Mouse (Mus musculus): Measurements from ENCODE around the gene Slc39a11.

Gene Slc39a11

GRCm38 (mm10) chr11:113284951-113285741 lies 364.7 kb downstream of the Slc39a11 start:
- no peak for DNase-seq (ENCODE audit: low read depth)

- no peak for DNase-seq (ENCODE audit: low read depth)
Observed at GRCm38 (mm10) chr11:113283376-113283811, 366.5 kb downstream of the Slc39a11 start.

- no peak for DNase-seq (ENCODE audit: low read depth)
Observed at GRCm38 (mm10) chr11:113278238-113278637, 371.6 kb downstream of the Slc39a11 start.

GRCm38 (mm10) chr11:113277034-113277612 lies 372.8 kb downstream of the Slc39a11 start:
- no peak for DNase-seq (ENCODE audit: low read depth)

GRCm38 (mm10) chr11:113276518-113276917 lies 373.4 kb downstream of the Slc39a11 start:
- DNase-seq (ENCODE audit: low read depth) = no peak

GRCm38 (mm10) chr11:113274037-113274436 lies 375.8 kb downstream of the Slc39a11 start:
- DNase-seq (ENCODE audit: low read depth) = no peak

- DNase-seq (ENCODE audit: low read depth) = no peak
Observed at GRCm38 (mm10) chr11:113271857-113272256, 378.0 kb downstream of the Slc39a11 start.

- no peak for DNase-seq (ENCODE audit: low read depth)
Observed at GRCm38 (mm10) chr11:113268831-113269319, 381.0 kb downstream of the Slc39a11 start.

GRCm38 (mm10) chr11:113267516-113268230 lies 382.2 kb downstream of the Slc39a11 start:
- peak; percentile 72 for DNase-seq (ENCODE audit: low read depth)

- peak; percentile 54 for DNase-seq (ENCODE audit: low read depth)
Observed at GRCm38 (mm10) chr11:113266706-113267105, 383.2 kb downstream of the Slc39a11 start.

- no peak for DNase-seq (ENCODE audit: low read depth)
Observed at GRCm38 (mm10) chr11:113265567-113265966, 384.3 kb downstream of the Slc39a11 start.

GRCm38 (mm10) chr11:113263971-113264370 lies 385.9 kb downstream of the Slc39a11 start:
- DNase-seq (ENCODE audit: low read depth) = no peak

GRCm38 (mm10) chr11:113262062-113262461 lies 387.8 kb downstream of the Slc39a11 start:
- no peak for DNase-seq (ENCODE audit: low read depth)

GRCm38 (mm10) chr11:113261421-113261820 lies 388.5 kb downstream of the Slc39a11 start:
- DNase-seq (ENCODE audit: low read depth) = no peak

GRCm38 (mm10) chr11:113259712-113260382 lies 390.0 kb downstream of the Slc39a11 start:
- no peak for DNase-seq (ENCODE audit: low read depth)

GRCm38 (mm10) chr11:113258016-113258415 lies 391.9 kb downstream of the Slc39a11 start:
- no peak for DNase-seq (ENCODE audit: low read depth)

GRCm38 (mm10) chr11:113254653-113255052 lies 395.2 kb downstream of the Slc39a11 start:
- DNase-seq (ENCODE audit: low read depth) = no peak

GRCm38 (mm10) chr11:113253169-113253568 lies 396.7 kb downstream of the Slc39a11 start:
- no peak for DNase-seq (ENCODE audit: low read depth)

- peak; percentile 61 for DNase-seq (ENCODE audit: low read depth)
Observed at GRCm38 (mm10) chr11:113251172-113251571, 398.7 kb downstream of the Slc39a11 start.

GRCm38 (mm10) chr11:113246475-113246874 lies 403.4 kb downstream of the Slc39a11 start:
- DNase-seq (ENCODE audit: low read depth) = no peak

- no peak for DNase-seq (ENCODE audit: low read depth)
Observed at GRCm38 (mm10) chr11:113245666-113246065, 404.2 kb downstream of the Slc39a11 start.

GRCm38 (mm10) chr11:113234432-113234831 lies 415.4 kb downstream of the Slc39a11 start:
- peak; percentile 43 for DNase-seq (ENCODE audit: low read depth)

Data from naive thymus-derived CD4-positive, alpha-beta T cell, adult 2 months (primary cell).